Mouse (Mus musculus): ENCODE measurements at regions not wholly inside any gene's neighbourhood (a gene's known extent, or its start where the extent isn't known, plus 50 kb on each side); places are given as distances from the start of the nearest gene placed in this dataset.
A peak's percentile ranks its signal among the peaks of the same experiment; 100 is the strongest.

DNA sequence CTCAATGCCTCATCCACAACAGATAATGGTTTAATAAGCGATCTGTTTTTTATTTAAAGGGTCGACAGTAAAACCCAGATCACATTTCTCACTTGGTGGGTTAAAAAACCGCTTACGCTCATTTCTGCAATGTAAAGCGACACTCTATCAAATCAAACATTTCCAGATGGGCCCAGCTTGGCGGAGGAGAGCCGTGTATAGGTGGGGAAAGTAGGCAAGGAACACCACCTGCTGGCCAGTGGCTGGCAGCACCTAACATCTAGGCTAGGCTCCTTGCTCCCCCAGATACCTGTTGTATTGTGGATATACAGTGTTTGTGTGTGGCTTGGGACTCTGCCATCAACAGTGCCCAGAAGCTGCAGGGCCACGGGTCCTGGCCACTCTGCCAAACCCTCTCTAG, 50.1 kb upstream of the Ttc34 start:
- peaks cover 29% of the 10 kb centered on the region for H3K27me3 ChIP-seq (ENCODE audit: insufficient read depth, poor library complexity, severe bottlenecking)
- no peak overlapping the region for H3K4me3 ChIP-seq
- DNase-seq (ENCODE audit: low spot score), result no peak
- H3K36me3 ChIP-seq, result no peaks in the 10 kb centered on the region
- H3K27ac ChIP-seq, result peak overlapping the region; percentile 75; the same call in 1 of the 2 replicates
- H3K4me1 ChIP-seq, result peaks cover 58% of the 10 kb centered on the region
- no peaks in the 10 kb centered on the region for H3K9me3 ChIP-seq
- 62% methylated on average over 8 of the region's 8 CpGs for WGBS
